Mouse (Mus musculus): ENCODE data around the gene Mkrn1.
"Not testable (repeated sequence)": the region's sequence is repeated elsewhere in the genome, so short reads cannot be mapped to it uniquely, and the experiment has no call there.

Mkrn1 gene

DNA sequence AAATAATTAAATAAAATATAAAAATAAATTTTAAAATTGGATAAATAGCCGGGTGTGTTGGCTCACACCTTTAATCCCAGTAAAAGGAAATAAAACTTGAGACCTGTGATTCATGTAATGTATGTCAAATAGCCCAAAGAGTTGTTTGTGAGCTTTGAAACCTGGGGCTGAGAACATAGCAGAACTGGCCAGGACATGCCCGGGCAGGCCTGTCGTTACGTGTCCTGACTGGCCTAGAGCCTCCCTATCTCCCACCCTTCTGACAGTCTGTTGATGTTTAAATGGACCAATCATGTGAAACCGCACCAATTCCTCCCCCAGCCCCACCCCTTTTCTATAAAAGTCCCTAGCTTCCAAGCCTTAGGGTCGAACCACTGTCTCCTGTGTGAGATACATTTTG lies 17.3 kb upstream of the Mkrn1 start:
- not testable (repeated sequence) for H3K27me3 ChIP-seq (ENCODE audit: control insufficient read depth, insufficient read depth, low read length, poor library complexity, severe bottlenecking); DNase-seq (ENCODE audit: low read depth, low spot score); H3K36me3 ChIP-seq (ENCODE audit: control insufficient read depth, insufficient read depth, low read length, poor library complexity, severe bottlenecking)

DNA sequence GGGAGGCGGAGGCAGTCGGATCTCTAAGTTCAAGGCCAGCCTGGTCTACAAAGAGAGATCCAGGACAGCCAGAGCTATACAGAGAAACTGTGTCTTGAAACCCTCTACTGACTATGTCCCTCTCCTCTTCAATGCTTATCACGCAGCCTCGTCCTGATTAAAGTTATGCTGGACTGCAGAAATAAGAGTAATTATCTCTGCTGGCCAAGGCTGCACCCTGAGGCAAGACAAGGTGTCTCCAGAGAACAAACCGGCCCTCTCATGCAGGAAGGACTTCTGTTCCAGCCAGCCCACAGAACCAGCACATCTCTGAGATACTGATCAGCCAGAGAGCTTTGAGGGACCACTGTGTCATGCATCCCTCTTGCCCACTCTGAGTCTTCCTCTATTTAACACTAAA lies 15.6 kb upstream of the Mkrn1 start:
- DNase-seq (ENCODE audit: low read depth, low spot score): no peak
- H3K36me3 ChIP-seq (ENCODE audit: control insufficient read depth, insufficient read depth, low read length, poor library complexity, severe bottlenecking): no peaks in the 10 kb centered on the region
- no peaks in the 10 kb centered on the region for H3K27me3 ChIP-seq (ENCODE audit: control insufficient read depth, insufficient read depth, low read length, poor library complexity, severe bottlenecking)

- no peak for DNase-seq (ENCODE audit: low read depth, low spot score)
- H3K27me3 ChIP-seq (ENCODE audit: control insufficient read depth, insufficient read depth, low read length, poor library complexity, severe bottlenecking): no peaks in the 10 kb centered on the region
- H3K36me3 ChIP-seq (ENCODE audit: control insufficient read depth, insufficient read depth, low read length, poor library complexity, severe bottlenecking): no peaks in the 10 kb centered on the region
Observed at GRCm38 (mm10) chr6:39434886-39435492, 14.7 kb upstream of the Mkrn1 start.

DNA sequence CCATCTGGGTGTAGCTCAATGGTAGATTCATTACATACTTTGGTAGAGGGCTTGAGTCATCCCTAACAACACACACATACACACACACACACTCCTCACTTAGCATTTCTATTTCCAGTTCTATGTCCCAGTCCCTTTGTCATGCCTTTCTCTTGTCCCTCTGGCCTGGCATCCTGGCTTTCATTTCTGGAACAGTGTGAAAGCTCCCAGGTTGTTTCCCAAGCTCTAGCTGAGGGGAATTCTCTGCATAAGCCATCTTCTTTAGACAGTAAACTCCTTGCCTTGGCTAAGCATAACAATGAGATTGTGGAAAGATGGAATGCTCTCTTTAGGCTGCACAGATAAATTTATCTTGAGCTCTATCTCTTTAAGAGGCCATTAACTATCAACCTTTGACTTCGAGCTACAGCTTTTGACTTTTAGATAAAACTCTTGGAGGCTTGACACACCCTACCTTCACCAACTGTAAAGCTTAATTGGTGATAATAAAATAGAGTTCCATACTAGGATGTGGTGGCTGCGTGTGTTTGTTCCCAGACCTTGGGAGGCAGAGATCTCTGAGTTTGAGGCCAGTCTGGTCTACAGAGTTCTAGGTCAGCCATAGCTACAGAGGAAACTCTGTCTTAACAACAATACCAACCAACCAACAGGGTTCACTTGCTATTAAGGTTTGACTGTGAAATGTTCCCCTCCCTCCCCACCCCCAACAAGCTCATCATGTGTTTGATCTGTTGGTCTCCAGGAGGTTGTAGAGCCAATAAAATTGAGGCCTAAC lies 14.0 kb upstream of the Mkrn1 start:
- Histone ChIP-seq H3K36me3 (ENCODE audit: control insufficient read depth, insufficient read depth, low read length, poor library complexity, severe bottlenecking) (no peaks in the 10 kb centered on the region), H3K27me3 (ENCODE audit: control insufficient read depth, insufficient read depth, low read length, poor library complexity, severe bottlenecking) (no peaks in the 10 kb centered on the region)
- no peak for DNase-seq (ENCODE audit: low read depth, low spot score)

DNA sequence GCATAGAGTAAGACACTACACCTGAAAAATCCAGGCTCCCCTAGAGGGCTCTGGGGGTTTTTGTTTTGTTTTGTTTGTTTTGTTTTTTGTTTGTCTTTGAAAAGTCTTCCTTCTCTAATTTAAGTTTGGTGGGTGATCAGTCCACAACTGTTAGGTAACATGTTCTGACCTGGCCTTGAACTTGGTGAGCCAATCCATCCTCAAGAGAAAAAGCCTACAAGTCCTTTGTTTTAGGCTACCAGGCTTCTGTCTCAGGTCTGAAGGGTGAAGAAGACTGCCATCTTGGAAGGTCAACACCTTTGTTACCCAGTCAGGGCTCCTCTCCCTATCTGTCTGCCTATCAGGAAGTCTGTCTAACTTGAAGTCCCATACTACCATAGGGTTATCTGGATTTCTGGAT lies 13.4 kb upstream of the Mkrn1 start:
- no peaks in the 10 kb centered on the region for H3K27me3 ChIP-seq (ENCODE audit: control insufficient read depth, insufficient read depth, low read length, poor library complexity, severe bottlenecking)
- no peaks in the 10 kb centered on the region for H3K36me3 ChIP-seq (ENCODE audit: control insufficient read depth, insufficient read depth, low read length, poor library complexity, severe bottlenecking)
- DNase-seq (ENCODE audit: low read depth, low spot score): no peak

DNA sequence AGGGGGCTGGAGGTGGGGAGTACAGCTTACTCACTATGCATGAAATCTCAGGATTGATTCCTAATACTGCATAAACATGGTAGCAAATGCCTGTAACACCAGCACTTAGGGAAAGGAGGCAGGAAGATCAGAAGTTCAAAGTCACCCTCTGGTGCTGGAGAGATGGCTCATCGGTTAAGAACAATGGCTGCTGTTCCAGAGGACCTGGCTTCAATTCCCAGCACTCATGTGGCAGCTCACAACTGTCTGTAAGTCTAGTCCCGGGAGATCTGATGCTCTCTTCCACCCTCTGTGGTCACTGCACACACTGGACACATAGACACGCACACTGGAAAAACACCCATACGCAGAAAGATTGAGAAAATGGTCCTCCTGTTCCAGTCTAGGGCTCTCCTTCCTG lies 12.9 kb upstream of the Mkrn1 start:
- DNase-seq (ENCODE audit: low read depth, low spot score): no peak
- H3K27me3 ChIP-seq (ENCODE audit: control insufficient read depth, insufficient read depth, low read length, poor library complexity, severe bottlenecking): no peaks in the 10 kb centered on the region
- H3K36me3 ChIP-seq (ENCODE audit: control insufficient read depth, insufficient read depth, low read length, poor library complexity, severe bottlenecking): no peaks in the 10 kb centered on the region

DNA sequence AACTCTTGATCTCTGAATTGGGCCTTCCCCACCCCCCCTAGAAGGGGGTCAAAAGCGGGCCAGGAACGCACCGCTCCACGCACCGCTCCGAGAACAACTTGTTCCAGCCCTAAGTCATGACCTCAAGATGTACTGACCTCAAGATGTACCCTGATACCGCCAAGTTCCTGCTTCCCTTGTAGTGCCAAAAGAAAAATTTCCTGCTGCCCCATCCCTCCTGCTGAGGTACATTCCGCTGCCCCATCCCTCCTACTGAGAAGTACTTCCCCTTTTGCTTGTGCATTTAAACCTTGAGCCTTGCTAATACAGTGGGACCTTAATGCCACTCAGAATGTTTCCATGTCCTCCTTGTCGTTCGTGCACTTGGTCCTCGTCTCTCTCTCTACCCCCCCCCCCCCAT lies 10.5 kb upstream of the Mkrn1 start:
- no peaks in the 10 kb centered on the region for H3K36me3 ChIP-seq (ENCODE audit: control insufficient read depth, insufficient read depth, low read length, poor library complexity, severe bottlenecking)
- DNase-seq (ENCODE audit: low read depth, low spot score): no peak
- H3K27me3 ChIP-seq (ENCODE audit: control insufficient read depth, insufficient read depth, low read length, poor library complexity, severe bottlenecking): no peaks in the 10 kb centered on the region

GRCm38 (mm10) chr6:39429007-39429788 lies 8.9 kb upstream of the Mkrn1 start:
- no peak for DNase-seq (ENCODE audit: low read depth, low spot score)

GRCm38 (mm10) chr6:39427276-39428003 lies 7.2 kb upstream of the Mkrn1 start:
- DNase-seq (ENCODE audit: low read depth, low spot score): no peak
- no peaks in the 10 kb centered on the region; the same call in 1 of the 2 replicates for H3K27me3 ChIP-seq (ENCODE audit: control insufficient read depth, insufficient read depth, low read length, poor library complexity, severe bottlenecking)
- H3K36me3 ChIP-seq (ENCODE audit: control insufficient read depth, insufficient read depth, low read length, poor library complexity, severe bottlenecking): no peaks in the 10 kb centered on the region

More at GRCm38 (mm10) chr6:39429007-39429788, 8.9 kb upstream of the Mkrn1 start:
- H3K27me3 ChIP-seq (ENCODE audit: control insufficient read depth, insufficient read depth, low read length, poor library complexity, severe bottlenecking): no peaks in the 10 kb centered on the region
- H3K36me3 ChIP-seq (ENCODE audit: control insufficient read depth, insufficient read depth, low read length, poor library complexity, severe bottlenecking): no peaks in the 10 kb centered on the region

DNA sequence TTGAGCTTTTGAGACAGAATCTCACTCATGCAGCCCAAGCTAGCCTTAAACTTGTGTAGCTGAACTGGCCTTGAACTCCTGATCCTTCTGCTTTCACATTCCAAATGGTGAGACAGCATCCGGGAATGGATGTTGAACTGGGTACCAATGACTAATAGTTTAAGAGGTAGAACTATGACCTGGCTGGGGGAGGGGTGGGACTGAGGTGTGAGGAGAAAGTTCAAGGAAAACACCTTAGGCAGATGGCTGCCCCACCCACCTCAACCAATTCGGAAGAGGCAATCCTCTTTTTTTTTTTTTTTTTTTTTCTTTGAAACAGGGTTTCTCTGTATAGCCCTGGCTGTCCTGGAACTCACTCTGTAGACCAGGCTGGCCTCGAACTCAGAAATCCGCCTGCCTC lies 6.5 kb upstream of the Mkrn1 start:
- Histone ChIP-seq H3K36me3 (ENCODE audit: control insufficient read depth, insufficient read depth, low read length, poor library complexity, severe bottlenecking) (no peaks in the 10 kb centered on the region), H3K27me3 (ENCODE audit: control insufficient read depth, insufficient read depth, low read length, poor library complexity, severe bottlenecking) (no peaks in the 10 kb centered on the region; the same call in 1 of the 2 replicates)
- DNase-seq (ENCODE audit: low read depth, low spot score): no peak

DNA sequence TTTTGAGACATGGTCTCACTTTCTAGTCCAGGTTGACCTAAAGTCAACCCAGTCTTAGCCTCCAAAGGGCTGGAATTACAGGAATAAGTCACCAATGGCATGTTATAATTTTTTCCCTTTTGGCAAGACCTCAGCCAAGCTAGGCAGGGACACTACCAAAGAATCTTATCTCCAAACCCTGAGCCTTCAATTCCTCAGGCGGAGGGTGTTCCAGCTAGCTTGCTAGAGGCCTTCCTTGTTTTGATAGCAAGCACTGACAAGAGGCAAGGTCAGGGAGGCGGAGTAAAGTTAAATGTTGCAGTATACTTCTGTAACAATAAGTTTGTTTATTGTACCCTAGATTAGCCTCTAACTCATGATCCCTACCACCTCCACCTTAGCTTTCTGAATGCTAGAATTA lies 4.9 kb upstream of the Mkrn1 start:
- no peaks in the 10 kb centered on the region; the same call in 1 of the 2 replicates for H3K27me3 ChIP-seq (ENCODE audit: control insufficient read depth, insufficient read depth, low read length, poor library complexity, severe bottlenecking)
- DNase-seq (ENCODE audit: low read depth, low spot score): no peak
- no peaks in the 10 kb centered on the region for H3K36me3 ChIP-seq (ENCODE audit: control insufficient read depth, insufficient read depth, low read length, poor library complexity, severe bottlenecking)

GRCm38 (mm10) chr6:39423686-39424085 lies 3.4 kb upstream of the Mkrn1 start:
- no peaks in the 10 kb centered on the region; the same call in 1 of the 2 replicates for H3K27me3 ChIP-seq (ENCODE audit: control insufficient read depth, insufficient read depth, low read length, poor library complexity, severe bottlenecking)
- H3K36me3 ChIP-seq (ENCODE audit: control insufficient read depth, insufficient read depth, low read length, poor library complexity, severe bottlenecking): no peaks in the 10 kb centered on the region
- no peak for DNase-seq (ENCODE audit: low read depth, low spot score)

DNA sequence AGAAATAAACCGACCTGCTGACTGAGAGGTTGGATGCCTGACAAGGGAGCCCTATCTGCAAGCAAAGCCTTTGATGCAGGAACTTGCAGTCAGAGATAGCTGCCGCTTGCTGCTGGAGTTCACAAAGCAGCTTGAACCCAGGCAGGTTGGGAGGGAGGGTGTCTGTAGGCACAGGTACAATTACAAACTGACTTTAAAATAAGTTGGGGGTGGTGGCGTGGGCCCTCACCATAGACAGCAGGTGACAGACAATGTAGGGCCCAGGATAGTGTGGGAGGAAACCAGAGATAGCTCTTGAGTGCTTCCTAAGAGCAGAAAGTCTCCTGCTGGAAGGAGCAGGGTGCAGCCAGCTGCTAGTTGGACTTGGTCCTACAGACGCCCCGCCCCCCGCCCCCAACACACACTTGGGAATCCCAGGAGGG lies 2.9 kb upstream of the Mkrn1 start:
- no peak for DNase-seq (ENCODE audit: low read depth, low spot score)
- H3K27me3 ChIP-seq (ENCODE audit: control insufficient read depth, insufficient read depth, low read length, poor library complexity, severe bottlenecking): no peaks in the 10 kb centered on the region; the same call in 1 of the 2 replicates
- H3K36me3 ChIP-seq (ENCODE audit: control insufficient read depth, insufficient read depth, low read length, poor library complexity, severe bottlenecking): no peaks in the 10 kb centered on the region

DNA sequence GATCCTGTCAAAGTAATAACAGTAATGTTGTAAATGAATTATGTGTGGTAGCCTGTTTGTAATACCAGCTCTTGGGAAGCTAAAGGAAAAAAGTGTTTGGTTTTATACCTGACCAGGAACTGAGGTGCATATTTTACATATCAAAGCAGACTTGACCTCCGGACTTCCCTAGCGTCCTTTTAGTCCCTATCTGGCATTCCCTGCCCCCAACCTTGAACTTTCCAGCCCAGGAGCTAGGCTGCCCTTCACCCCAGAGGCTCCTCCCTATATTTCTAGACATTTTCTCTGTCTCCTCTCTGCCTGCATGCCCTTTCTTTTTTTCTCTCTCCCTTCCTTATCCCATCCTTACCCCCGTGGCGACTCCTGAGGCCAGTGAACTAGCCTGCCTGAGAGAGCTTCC lies 605 bp upstream of the Mkrn1 start:
- Histone ChIP-seq H3K36me3 (ENCODE audit: control insufficient read depth, insufficient read depth, low read length, poor library complexity, severe bottlenecking) (no peaks in the 10 kb centered on the region), H3K27me3 (ENCODE audit: control insufficient read depth, insufficient read depth, low read length, poor library complexity, severe bottlenecking) (no peaks in the 10 kb centered on the region; the same call in 1 of the 2 replicates)
- no peak for DNase-seq (ENCODE audit: low read depth, low spot score)
